Mouse (Mus musculus) spleen, adult 2 months (tissue): ENCODE measurements at regions not wholly inside any gene's neighbourhood (a gene's known extent, or its start where the extent isn't known, plus 50 kb on each side); places are given as distances from the start of the nearest gene placed in this dataset.

Experiments used
- CTCF ChIP-seq: fragments of 200-500 bp; IDR thresholded peaks from 2 replicates; pipeline ENCODE4 v1.5.1; 2011; ENCODE audit warnings: mild to moderate bottlenecking, inconsistent platforms; ENCODE audit not compliant: insufficient read depth, insufficient read length, insufficient replicate concordance; ENCODE audit errors: extremely low read depth
- POLR2A ChIP-seq: fragments of 200-500 bp; IDR thresholded peaks from 2 replicates; pipeline ENCODE4 v1.6.1; 2011; ENCODE audit warnings: low read depth, low read length, inconsistent platforms

- TF ChIP-seq CTCF = no peak
- no peak for TF ChIP-seq POLR2A
Observed at GRCm38 (mm10) chr7:90034498-90034897, 53.7 kb upstream of the Eed start.
